Mouse (Mus musculus): ENCODE results near the gene Pgp.
"Not testable (repeated sequence)": the region's sequence is repeated elsewhere in the genome, so short reads cannot be mapped to it uniquely, and the experiment has no call there.

Gene Pgp

GRCm38 (mm10) chr17:24455523-24456206, 14.5 kb upstream of the Pgp start:
- not testable (repeated sequence) for DNase-seq (ENCODE audit: extremely low read depth, low read depth)

GRCm38 (mm10) chr17:24461580-24461979, 8.6 kb upstream of the Pgp start:
- DNase-seq (ENCODE audit: extremely low read depth, low read depth), result peak; percentile 61

GRCm38 (mm10) chr17:24462932-24463331, 7.3 kb upstream of the Pgp start:
- DNase-seq (ENCODE audit: extremely low read depth, low read depth), result no peak

GRCm38 (mm10) chr17:24463374-24464133, 6.6 kb upstream of the Pgp start:
- DNase-seq (ENCODE audit: extremely low read depth, low read depth), result no peak

- DNase-seq (ENCODE audit: extremely low read depth, low read depth), result no peak
These were observed 1.5 kb upstream of the Pgp start for GRCm38 (mm10) chr17:24468636-24469246.

- peak; percentile 36 for DNase-seq (ENCODE audit: extremely low read depth, low read depth)
These were observed 769 bp upstream of the Pgp start for GRCm38 (mm10) chr17:24469336-24469909.

- no peak for DNase-seq (ENCODE audit: extremely low read depth, low read depth)
These were observed 722 bp downstream of the Pgp start for GRCm38 (mm10) chr17:24470701-24471527.

GRCm38 (mm10) chr17:24472512-24472911, 2.3 kb downstream of the Pgp start:
- DNase-seq (ENCODE audit: extremely low read depth, low read depth), result no peak

GRCm38 (mm10) chr17:24473612-24474275, 3.6 kb downstream of the Pgp start, which contains the start of gene Bricd5:
Bricd5 (plus strand) TSS chr17:24473884.
- DNase-seq (ENCODE audit: extremely low read depth, low read depth), result no peak

GRCm38 (mm10) chr17:24474557-24474956, 4.4 kb downstream of the Pgp start:
- no peak for DNase-seq (ENCODE audit: extremely low read depth, low read depth)

- no peak for DNase-seq (ENCODE audit: extremely low read depth, low read depth)
These were observed 5.4 kb downstream of the Pgp start for GRCm38 (mm10) chr17:24475586-24475985.

GRCm38 (mm10) chr17:24476022-24476776, 6.0 kb downstream of the Pgp start:
- no peak for DNase-seq (ENCODE audit: extremely low read depth, low read depth)

GRCm38 (mm10) chr17:24477053-24477984, 7.1 kb downstream of the Pgp start:
- no peak for DNase-seq (ENCODE audit: extremely low read depth, low read depth)

GRCm38 (mm10) chr17:24477985-24478600, 7.9 kb downstream of the Pgp start:
- no peak for DNase-seq (ENCODE audit: extremely low read depth, low read depth)

- peak; percentile 88 for DNase-seq (ENCODE audit: extremely low read depth, low read depth)
These were observed 8.6 kb downstream of the Pgp start, which contains the start of gene Mlst8 for GRCm38 (mm10) chr17:24478663-24479380. Mlst8 (minus strand) TSS chr17:24479078.

GRCm38 (mm10) chr17:24479431-24479830, 9.2 kb downstream of the Pgp start:
- DNase-seq (ENCODE audit: extremely low read depth, low read depth), result peak; percentile 33

GRCm38 (mm10) chr17:24480201-24480826, 10.1 kb downstream of the Pgp start:
- DNase-seq (ENCODE audit: extremely low read depth, low read depth), result no peak

Data from MEL-GATA-1-ER (cell line).